Mouse (Mus musculus) retina, adult 2 months (tissue): ENCODE results near the gene Rsg1.

Experiments
- DNase-seq: peaks from one replicate; pipeline ENCODE4 v3.0.0-alpha.2; 2012; ENCODE audit warnings: low read depth, low spot score

The Rsg1 gene

GRCm38 (mm10) chr4:141211646-141212045, 2.1 kb upstream of the Rsg1 start:
- no peak for DNase-seq

- DNase-seq = no peak
Measured at GRCm38 (mm10) chr4:141212892-141213291, 864 bp upstream of the Rsg1 start.

- no peak for DNase-seq
Measured at GRCm38 (mm10) chr4:141213342-141213741, 414 bp upstream of the Rsg1 start.

- DNase-seq = no peak
Measured at GRCm38 (mm10) chr4:141214337-141214851, 638 bp downstream of the Rsg1 start.

- no peak for DNase-seq
Measured at GRCm38 (mm10) chr4:141219583-141220213, 5.9 kb downstream of the Rsg1 start.

GRCm38 (mm10) chr4:141221848-141222247, 8.1 kb downstream of the Rsg1 start:
- DNase-seq = no peak

- DNase-seq = no peak
Measured at GRCm38 (mm10) chr4:141222752-141223151, 9.0 kb downstream of the Rsg1 start.

GRCm38 (mm10) chr4:141228687-141229086, 14.9 kb downstream of the Rsg1 start:
- DNase-seq = no peak

GRCm38 (mm10) chr4:141233196-141233595, 19.4 kb downstream of the Rsg1 start:
- DNase-seq = no peak

GRCm38 (mm10) chr4:141235537-141236111, 21.9 kb downstream of the Rsg1 start:
- no peak for DNase-seq

GRCm38 (mm10) chr4:141236856-141237255, 23.1 kb downstream of the Rsg1 start:
- DNase-seq = no peak

- no peak for DNase-seq
Measured at GRCm38 (mm10) chr4:141238492-141239387, 25.0 kb downstream of the Rsg1 start.

GRCm38 (mm10) chr4:141239388-141240125, 25.8 kb downstream of the Rsg1 start, which contains the start of gene Arhgef19:
Gene Arhgef19 (plus strand): TSS chr4:141239499.
- DNase-seq = no peak

- no peak for DNase-seq
Measured at GRCm38 (mm10) chr4:141240617-141241016, 26.9 kb downstream of the Rsg1 start.

- DNase-seq = no peak
Measured at GRCm38 (mm10) chr4:141241861-141242260, 28.1 kb downstream of the Rsg1 start.

GRCm38 (mm10) chr4:141242651-141243241, 29.0 kb downstream of the Rsg1 start:
- DNase-seq = no peak

- no peak for DNase-seq
Measured at GRCm38 (mm10) chr4:141243636-141244035, 29.9 kb downstream of the Rsg1 start.

- DNase-seq = no peak
Measured at GRCm38 (mm10) chr4:141244401-141244800, 30.6 kb downstream of the Rsg1 start.

GRCm38 (mm10) chr4:141244931-141245425, 31.2 kb downstream of the Rsg1 start:
- no peak for DNase-seq

GRCm38 (mm10) chr4:141246089-141246997, 32.6 kb downstream of the Rsg1 start:
- no peak for DNase-seq
